Mouse (Mus musculus) lung, postnatal 4 days (tissue): ENCODE results near the gene Tent2.
"Not testable (repeated sequence)": the region's sequence is repeated elsewhere in the genome, so short reads cannot be mapped to it uniquely, and the experiment has no call there.

Experiments
- DNase-seq, 2 experiments: peaks; one replicate each; pipeline ENCODE4 v3.0.0; 2021

Tent2 gene

DNA sequence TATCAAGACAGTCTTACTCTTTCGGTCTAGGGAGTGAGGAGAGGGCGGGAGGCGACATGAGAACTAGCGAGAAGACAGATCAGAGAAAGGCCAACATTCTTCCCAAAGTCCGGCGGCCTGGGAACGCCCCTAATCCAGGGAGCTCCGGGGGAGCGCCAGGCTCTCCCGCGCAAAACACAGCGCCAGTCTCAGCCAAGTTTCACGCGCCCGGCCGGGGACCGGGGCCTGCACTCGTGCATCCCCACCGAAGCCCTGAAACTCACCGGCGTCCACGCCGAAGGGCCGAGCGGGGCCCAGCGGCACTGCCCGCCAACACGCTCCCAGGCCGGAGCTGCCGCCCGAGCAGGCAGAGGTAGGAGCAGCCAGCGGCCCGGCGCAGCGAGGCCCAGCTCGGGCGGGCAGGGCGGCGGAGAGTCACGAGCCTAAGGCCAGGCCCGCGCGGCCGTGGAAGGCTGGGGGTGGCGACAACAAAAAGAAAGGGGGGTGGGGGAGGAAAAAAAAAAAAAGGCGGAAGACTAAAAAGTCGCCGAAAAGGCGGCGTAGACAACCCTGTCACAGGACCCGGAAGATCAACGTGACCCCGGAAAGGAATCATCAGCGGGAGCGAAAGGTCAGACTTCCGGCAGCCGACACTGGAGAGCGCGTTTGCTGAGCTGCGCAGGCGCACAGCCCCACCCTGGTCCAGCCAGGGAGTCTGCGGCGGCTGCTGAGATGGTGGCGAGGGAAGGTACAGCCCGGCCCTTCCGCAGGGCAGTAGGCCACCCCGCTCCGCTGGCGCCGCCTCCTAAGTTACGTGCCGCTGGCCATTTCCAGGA, at the start of gene Tent2:
Gene Tent2, minus strand, starts transcription at position 555 of the 815 bp plus-strand sequence.
- peak; percentile 95 to 98 for DNase-seq

DNA sequence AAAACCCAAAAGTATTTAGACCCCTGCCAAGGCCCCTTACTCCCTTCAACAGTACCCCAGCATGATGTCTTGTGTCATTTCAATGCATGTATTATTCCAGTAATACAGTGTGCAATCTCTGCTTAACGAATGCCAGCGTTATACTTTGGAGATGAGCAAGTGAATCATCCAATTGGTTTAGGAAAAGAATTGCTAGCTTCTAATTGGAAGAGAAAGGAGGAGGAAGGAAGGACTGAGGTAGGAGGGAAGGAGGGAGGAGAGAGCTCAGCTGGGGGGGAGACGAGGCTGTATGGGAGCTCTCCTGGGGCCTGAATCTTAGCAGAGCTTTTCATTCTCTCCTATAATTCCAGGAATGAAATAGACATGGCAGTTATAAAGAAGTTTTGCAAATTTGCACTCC, 49.0 kb upstream of the Tent2 start:
- no peak for DNase-seq

DNA sequence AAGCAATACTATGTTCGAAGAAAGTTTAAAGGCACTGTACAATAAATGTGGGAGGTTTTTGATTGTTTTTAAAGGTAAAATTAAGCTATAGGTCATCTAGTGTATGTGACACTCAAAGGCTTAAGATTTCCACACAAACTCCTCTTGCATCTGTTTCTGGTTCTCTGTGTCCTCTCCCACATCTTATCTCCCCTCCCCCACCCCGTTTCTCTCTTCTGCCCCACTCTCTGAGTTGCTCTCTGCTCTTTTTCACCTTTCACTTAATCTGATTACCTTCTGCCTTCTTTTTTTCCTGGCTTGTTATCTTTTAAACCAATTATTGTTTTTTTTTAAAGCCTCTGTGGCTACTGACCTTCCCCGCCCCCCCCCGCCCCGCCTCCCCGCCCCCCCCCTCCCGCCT, 47.4 kb upstream of the Tent2 start:
- DNase-seq: no peak

DNA sequence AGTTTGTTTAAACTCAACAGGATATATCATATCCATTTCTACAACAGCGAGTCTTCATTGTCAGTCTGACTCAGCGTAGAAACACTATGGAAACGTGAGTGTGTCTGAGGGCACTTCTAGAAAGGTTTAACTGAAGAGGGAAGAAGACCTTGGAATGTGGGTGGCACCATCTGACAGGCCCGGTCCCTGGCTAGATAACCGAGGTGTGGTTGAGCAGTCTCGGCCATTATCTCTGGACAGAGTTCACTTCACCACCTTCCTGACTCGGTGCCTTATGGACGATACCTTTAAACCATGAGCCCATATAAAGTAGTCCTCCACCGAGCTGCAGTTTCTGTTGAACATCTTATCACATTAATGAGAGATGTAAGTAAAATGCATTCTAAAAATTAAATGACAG, 46.9 kb upstream of the Tent2 start:
- no peak for DNase-seq

DNA sequence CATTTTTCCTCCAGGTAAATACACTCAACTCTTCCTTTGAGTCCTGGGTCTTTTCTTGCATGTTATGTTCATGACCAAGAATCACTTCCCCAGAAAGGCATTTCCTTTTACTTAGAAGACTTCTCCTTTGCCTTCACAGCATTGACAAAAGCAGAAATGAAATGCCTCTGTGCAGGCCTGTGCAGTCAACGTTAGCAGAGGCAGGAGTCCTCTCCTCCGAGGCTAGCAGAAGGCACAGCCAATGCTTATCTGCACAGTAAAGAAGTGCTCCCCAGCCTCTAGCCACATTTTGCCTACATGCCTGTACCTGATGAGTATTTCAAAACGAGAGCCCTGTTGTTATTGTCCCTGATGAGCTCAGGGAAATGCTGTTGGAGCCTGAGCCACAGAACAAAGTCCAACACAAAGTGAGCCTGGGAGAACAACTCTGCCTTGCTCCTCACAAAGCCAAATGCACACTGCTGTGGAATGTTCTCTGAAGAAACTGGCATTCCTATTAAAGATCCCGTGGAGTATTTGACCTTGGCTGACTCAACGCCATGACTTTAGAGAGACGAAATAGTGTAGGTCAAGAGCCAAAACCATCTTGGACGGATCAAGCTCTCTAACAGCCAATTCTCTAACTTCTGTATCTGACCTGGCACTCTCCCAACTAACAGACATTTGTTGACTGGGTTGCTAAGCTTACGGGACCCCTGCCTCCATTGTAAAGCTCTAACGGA, 45.7 kb upstream of the Tent2 start:
- peak in 1 of 2 experiments; percentile 16 for DNase-seq

DNA sequence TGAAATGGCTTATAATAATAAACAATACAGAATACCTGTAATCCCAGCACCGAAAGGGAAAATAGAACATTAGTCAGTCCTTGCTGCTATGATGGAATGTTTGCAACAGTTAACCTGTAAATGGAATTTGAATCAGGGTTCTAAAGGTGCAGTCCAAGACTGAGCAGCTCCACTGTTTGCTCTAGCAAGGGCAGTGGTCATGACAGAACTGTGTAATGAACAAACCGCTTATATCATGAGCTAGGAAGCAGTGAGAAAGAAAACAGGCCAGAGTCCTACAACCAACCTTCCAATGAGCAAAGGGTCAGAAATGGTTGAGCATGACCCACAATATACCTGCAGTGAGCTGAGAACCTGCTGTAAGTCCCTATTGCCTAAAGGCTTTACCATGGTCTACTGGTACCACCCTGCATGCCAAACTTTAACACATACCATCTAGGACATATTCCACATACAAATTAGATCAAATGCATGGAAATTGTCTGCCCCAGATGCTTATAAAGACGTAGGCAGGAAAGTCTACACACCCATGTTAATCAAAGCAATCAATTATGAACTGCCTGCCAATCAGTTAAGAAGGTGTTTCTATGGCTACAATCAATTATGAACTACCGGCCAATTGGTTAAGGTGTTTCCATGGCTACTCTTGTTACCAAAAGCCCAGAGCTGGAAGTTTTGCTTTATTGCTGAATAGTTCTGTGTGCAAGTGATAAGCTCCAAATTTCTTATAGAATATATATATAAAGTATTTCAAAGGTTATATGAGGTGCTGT, 42.3 kb upstream of the Tent2 start:
- no peak for DNase-seq

DNA sequence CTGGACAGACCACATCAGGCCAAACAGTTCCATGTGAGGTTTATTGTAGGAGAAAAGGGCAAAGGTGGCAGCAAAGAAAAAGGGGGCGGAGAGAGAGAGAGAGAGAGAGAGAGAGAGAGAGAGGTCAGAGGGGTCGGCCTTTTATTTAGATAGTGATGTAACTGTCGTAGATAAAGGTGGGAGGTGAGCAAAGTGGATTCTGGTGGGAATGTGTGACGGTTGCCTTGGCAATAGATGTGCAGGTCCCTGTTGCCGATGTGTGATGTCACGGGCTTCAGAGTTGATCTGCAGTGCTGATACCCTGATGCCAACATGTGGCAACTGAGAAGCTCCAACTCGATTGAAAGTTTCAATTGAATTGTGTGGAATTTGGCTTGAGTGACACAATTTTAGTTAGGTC, 40.1 kb upstream of the Tent2 start:
- no peak for DNase-seq

DNA sequence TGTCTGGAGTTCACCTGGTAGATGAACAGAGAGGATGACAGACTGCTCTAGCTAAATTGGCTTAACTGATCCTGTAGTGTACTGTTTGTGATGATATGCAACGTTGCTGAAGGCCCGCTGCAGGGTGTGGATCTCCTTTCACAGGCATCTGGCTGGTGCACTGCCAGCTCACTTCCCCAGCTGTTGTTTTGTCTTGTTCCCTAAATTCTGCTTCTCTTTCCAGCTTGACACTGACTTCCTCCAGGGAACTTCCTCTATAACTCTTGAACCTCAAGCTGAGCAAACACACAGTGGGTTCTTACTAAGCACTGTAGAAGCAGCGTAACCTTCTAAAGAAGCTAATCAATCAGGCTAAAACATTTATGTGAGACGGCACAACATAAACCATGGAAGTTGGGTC, 38.8 kb upstream of the Tent2 start:
- peak; percentile 38 to 66 for DNase-seq

DNA sequence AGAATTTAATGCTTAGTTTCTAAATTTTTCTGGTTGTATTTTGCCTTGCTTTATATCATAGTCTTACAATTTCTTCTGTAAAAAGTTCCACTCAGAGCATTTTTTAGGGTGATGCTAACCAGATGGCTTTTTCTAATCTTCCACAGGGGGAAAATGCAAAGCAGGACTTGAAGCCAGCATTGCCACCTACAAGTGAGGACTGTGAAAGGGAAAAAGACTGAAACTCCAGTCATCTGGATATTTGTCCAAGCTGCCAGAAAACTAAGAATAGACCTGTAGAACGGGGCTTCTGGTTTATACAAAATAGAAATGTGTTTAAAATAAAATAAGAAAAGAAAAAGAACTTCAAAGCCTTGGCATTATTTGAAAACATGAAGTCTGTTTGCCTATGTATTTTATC, 19.6 kb upstream of the Tent2 start:
- DNase-seq: no peak

DNA sequence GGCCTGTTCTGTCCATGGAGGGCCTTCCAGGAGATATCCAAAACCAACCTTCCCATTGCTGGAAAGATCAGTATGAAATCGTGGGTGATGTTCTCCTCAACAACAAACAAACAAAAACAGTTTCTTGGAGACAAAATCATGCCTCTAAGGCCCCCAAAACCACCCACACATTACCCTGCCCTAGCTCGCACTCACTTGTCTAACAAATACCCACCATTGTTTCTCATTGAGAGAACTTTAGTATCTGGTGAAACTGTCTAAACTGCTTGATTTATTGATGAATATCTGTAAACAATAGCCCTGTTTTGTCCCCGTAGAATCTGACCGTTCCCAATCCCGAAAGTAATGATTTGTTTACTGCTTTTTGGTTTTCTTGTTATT, 451 bp upstream of the Tent2 start:
- no peak for DNase-seq

DNA sequence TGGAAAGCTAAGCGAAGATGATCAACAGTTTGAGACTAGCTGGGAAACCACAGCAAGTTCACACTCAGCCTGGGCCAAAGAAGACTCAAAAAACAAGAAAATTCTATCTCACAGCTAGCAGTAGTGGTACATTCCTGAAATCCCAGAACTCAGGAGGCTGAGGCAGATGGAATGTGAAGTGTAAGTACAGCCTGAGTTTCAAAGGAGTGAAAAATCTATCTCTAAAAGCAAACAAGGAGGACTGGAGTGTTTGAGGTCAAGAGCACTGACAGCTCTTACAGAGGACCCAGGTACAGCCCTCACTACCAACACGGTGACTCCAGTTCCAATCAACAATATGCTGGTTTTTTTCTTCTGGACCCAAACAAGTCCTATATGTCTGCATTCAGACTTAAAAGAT, 2.8 kb downstream of the Tent2 start:
- DNase-seq: no peak

DNA sequence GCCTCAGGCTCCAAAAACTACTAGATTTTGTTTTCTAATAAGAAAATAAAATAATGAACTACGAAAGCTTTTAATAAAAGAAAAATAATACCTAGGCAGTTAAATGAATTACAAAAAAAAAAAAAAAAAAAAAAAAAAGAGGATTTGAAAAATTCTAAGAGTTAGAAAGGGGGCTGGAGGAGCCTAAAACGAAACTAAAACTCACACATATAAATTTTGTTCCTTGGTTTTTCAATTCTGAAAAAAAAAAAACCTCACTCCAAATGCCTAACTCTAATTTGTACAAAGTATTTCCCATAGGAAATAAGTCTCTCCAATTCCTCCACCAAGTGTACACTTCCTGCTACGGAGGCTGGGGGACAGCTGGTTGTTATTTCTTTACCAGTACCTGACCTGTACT, 3.4 kb downstream of the Tent2 start:
- DNase-seq: no peak

DNA sequence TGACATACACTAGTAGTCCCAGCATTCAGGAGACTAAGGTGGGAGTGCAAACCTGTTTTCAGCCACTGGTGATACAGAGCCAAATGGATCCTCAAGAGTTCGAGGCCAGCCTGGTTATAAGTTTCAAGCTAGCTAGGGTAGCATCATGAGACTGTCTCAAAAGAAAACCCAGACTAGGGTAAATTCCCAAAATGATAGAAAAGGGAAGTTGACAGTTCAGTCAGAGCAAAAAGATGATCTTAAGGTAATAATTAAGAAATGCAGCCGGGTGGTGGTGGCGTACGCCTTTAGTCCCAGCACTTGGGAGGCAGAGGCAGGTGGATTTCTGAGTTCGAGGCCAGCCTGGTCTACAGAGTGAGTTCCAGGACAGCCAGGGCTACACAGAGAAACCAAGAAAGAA, 4.4 kb downstream of the Tent2 start:
- not testable (repeated sequence) for DNase-seq

DNA sequence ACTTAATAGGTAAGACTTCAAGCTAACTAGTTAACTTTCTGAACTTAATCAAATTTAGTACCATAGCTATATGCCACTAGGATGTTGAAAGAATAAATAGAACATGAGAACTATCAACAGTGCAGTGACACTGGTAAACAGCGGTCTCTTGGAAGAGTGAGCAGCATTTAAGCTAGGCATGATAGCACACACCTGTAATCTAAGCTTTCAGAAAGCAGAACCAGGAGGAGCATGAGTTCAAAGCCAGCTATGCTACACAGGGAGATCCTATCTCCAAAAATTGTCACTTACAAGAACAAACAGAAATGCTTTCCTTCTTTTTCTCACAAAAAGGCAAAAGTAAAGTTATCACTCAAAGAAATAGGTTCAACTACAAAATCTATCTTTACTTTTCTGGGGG, 11.8 kb downstream of the Tent2 start:
- DNase-seq: no peak

DNA sequence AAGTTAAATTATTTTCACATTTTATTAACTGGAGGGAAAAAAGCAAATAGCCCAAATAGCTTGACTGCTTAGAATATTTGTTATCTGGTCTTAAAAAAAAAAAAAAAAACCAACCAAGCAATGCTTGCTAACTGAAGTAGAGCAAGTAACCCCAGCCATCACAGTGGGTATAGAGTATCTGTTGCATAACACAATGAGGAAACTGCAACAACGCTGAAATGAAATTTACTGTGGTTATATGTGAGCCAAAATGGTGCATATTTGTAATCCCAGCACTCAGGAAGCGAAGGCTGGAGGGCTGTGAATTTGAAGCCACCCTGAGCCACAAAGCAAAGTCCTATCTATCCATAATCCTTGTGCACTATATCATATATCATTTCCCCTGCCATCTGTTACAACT, 12.7 kb downstream of the Tent2 start:
- DNase-seq: no peak

DNA sequence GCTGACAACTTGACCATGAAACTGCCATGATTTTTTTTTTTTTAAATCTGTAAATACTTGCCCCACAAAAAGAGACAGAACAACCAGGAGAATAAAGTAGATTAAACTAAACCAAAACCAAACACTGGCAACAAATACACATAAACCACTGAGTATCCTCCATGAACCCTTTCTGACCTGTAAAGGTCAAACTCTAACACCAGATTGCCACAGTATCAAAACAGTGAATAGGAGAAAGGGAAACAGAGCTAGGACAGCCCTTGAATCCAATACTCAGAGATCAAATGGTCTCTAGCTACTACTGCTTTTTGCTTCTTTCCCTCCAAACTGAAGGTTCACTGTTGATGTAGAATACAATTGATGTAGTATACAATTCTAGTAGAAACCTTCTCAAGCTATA, 14.6 kb downstream of the Tent2 start:
- no peak for DNase-seq

DNA sequence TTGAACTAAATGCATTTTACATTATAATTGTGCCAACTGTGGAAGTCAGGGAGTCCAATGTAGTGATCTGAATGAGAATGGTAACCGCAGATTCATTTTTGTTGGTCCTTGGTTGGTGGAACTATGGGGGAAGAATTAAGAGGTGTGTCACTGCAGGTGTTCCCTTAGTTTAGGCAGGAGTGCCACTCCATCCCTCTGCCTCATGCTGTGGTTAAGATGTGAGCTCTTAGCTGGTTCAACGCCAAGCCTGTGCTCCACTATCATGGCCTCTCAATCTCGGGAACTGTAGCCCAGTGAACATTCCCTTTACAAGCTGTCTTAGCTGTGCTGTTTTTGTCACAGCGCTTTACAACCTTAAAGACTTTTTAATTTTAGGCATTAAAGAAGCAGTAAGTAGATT, 28.9 kb downstream of the Tent2 start:
- no peak for DNase-seq

DNA sequence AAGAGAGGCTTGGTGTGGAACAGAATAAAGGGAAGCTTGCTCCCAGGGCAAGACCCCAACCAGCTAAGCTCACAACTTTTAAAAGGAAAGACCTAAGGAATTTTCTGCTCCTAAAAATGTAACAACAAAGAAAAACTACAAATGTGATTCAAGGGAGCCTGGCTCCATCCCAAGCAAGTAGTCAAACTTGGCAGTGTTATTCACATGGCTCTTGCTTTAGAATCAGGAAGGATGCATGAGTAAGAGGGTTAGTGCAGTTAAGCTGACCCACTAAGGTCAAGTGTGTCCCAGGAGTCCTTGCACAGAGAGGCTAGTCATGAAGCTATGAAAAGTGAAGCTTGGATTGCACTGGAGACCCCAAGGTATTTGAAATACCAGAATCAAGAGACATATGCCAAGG, 29.7 kb downstream of the Tent2 start:
- DNase-seq: no peak

DNA sequence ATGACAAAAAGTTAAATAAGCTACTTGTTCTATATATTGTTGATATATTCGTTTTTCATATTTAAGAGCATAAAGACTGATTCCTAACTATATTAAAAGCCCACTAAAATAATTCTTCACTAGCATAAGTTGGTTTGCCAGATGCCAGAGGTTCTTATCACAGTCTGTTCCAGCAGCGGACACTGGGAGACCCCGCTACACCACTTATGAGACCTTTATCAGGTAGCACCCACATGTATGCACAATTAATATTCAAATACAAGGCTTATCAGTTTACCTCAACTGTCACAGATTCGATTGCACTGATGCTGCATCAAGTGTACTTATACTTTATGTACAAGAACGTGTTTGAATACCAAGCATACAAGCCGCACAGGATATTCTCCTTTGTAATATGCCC, 33.9 kb downstream of the Tent2 start:
- no peak for DNase-seq

DNA sequence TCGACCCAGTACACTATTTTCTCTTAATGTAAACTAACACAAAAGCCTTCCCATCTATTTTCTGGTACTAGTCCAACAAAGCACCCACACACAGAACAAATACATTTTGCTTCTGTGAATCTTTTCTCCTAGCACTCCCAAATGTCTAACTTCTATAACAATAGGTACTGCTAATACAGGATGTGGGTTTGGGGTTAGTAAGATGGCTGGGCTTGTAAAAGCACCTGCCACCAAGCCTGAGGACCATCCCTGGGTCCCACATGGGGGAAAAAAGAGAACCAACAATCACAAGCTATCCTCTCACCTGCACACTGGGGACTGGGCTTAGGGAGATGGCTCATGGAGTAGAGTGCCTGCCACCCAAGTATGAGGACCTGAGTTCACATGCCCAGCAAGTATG, 38.9 kb downstream of the Tent2 start:
- no peak for DNase-seq

DNA sequence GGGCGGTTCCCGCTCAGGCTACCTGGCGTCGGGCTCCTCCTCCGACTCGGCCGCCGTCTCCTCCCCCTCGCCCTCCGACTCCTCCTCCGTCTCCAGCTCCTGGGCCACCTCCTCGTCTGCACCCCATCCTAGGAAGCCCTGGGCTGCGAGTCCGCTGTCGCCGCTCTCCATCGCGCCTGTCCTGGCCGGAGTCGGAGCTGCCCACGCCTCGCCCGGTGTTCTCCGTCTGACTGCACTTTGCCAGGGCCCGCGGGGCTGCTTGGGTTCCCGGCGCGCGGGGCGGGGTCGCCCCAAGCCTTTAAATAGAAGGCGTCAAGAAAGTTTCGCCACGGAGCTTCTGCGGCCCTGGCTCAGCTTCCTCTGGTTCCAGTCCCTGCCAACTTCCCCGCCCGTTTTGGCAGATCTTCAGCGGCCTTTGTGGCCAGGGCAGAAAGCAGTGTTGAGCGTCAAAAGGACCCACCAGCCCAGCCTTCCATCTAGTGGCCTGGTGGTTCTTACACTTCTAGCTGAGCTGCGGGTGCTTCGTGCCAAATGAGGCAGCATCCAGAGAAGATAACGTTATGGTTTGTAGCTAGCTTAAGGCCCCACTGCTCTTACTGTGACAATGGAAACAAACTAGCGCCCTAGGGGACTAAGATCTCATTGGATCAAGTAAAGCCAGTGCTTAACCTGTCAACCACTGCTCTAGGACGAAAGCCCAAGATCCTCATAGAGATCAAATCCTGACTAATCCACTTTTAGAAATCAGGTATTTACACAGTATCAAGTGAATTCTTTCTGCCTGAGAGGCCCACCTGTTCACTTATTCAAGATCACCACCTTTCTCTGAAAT, 47.6 kb downstream of the Tent2 start, which contains the start of gene Cmya5:
Gene Cmya5, minus strand, starts transcription at position 389 of the 832 bp plus-strand sequence.
- DNase-seq: peak; percentile 92 to 95

DNA sequence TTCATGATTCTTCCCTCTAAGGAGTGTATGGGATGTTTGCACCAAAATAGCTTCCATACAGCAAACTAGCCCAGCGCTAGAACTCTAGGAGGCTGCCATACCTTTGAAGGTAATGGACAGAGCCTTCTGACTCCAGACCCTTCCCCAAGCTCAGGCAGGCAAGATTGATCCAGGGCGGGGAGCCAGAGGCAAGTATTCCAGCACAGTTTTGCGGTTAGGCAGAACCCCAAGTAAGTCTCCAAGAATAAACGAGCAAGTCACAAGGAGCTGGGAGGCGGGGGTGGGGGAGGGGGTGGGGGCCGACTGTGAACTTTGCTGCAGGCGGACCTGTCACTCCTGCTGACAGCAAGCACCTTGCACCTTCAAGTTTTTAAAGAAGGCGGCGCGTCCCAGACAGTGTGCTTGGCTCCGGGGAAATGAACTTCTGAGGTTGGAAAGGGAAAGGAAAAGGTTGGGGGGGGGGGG, 48.3 kb downstream of the Tent2 start:
- no peak for DNase-seq

DNA sequence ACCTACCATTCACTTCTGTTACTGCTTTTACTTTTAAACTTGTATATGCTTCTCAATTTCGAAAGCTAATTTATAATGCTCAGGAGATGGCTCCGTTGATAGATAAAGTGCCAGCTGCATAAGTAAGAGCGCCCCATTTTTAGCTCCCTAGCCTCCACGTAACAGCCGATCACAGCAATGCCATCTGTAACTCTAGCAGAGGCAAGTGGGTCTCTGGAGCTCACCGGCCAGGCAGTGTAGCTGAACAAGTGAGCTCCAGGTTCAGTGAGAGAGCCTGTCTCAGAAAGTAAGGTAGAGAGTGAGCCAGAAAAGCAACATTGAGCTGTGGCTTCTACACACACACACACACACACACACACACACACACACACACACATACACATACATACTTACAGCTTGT, 51.0 kb downstream of the Tent2 start:
- no peak for DNase-seq
